Mouse (Mus musculus) heart, postnatal 10 days (tissue): ENCODE measurements at regions not wholly inside any gene's neighbourhood (a gene's known extent, or its start where the extent isn't known, plus 50 kb on each side); places are given as distances from the start of the nearest gene placed in this dataset.
"Not testable (repeated sequence)": the region's sequence is repeated elsewhere in the genome, so short reads cannot be mapped to it uniquely, and the experiment has no call there.

Source experiments
- DNase-seq, 2 experiments: peaks; one replicate each; pipeline ENCODE4 v3.0.0; 2021
- intact Hi-C: fragments of 180-260 bp; cut with DNase I; formaldehyde crosslinking; loops from one replicate; pipeline ENCODE4 v1.15.1; 2025

- intact Hi-C loops: no loop called here
Measured at GRCm38 (mm10) chr7:64003904-64004303, 65.2 kb upstream of the Klf13 start.

GRCm38 (mm10) chr7:64001611-64002111 is 62.9 kb upstream of the Klf13 start:
- no peak for DNase-seq
- intact Hi-C loops: no loop called here

More at GRCm38 (mm10) chr7:64003904-64004303, 65.2 kb upstream of the Klf13 start:
- no peak for DNase-seq

GRCm38 (mm10) chr7:63998995-63999960 is 60.6 kb upstream of the Klf13 start:
- intact Hi-C loops: no loop called here
- peak; percentile 48 to 57 for DNase-seq

GRCm38 (mm10) chr7:63997997-63998396 is 59.3 kb upstream of the Klf13 start:
- no peak for DNase-seq
- intact Hi-C loops: no loop called here

- intact Hi-C loops: no loop called here
Measured at GRCm38 (mm10) chr7:63996581-63997098, 57.9 kb upstream of the Klf13 start.

GRCm38 (mm10) chr7:63995255-63995980 is 56.7 kb upstream of the Klf13 start:
- no peak for DNase-seq
- intact Hi-C loops: no loop called here

More at GRCm38 (mm10) chr7:63996581-63997098, 57.9 kb upstream of the Klf13 start:
- no peak for DNase-seq

- intact Hi-C loops, DNase-seq: not testable (repeated sequence)
Measured at GRCm38 (mm10) chr7:63994769-63995168, 56.1 kb upstream of the Klf13 start.

GRCm38 (mm10) chr7:63992155-63992554 is 53.4 kb upstream of the Klf13 start:
- intact Hi-C loops: no loop called here
- no peak for DNase-seq

- DNase-seq: no peak
Measured at GRCm38 (mm10) chr7:63991085-63992010, 52.6 kb upstream of the Klf13 start.

GRCm38 (mm10) chr7:63990312-63991028 is 51.8 kb upstream of the Klf13 start:
- intact Hi-C loops: no loop called here

More at GRCm38 (mm10) chr7:63991085-63992010, 52.6 kb upstream of the Klf13 start:
- intact Hi-C loops: no loop called here

GRCm38 (mm10) chr7:63989736-63990135 is 51.0 kb upstream of the Klf13 start:
- DNase-seq: no peak

More at GRCm38 (mm10) chr7:63990312-63991028, 51.8 kb upstream of the Klf13 start:
- DNase-seq: no peak

More at GRCm38 (mm10) chr7:63989736-63990135, 51.0 kb upstream of the Klf13 start:
- intact Hi-C loops: no loop called here
